Mouse (Mus musculus): ENCODE results near the gene Naaladl2. TPM values are rescaled to one million over a fixed set of nuclear protein-coding genes. Genes with fewer than 3 reads are reported as not detected.
A peak's percentile ranks its signal among the peaks of the same experiment; 100 is the strongest.

Naaladl2 gene
- polyA plus RNA-seq, 1 experiment = 0.38 TPM

GRCm38 (mm10) chr3:24079761-24080160 is 1064.3 kb downstream of the Naaladl2 start:
- no peaks in the 10 kb centered on the region for H3K27me3 ChIP-seq (replicated peaks; ENCODE audit: control insufficient read depth, insufficient read depth, low read length)
- DNase-seq = no peak
- H3K4me1 ChIP-seq (ENCODE audit: control insufficient read depth, insufficient read depth, low read length) = no peaks in the 10 kb centered on the region
- TF ChIP-seq CTCF (conservative IDR thresholded peaks at IDR 0.05; ENCODE audit: insufficient read depth, insufficient read length, low read depth, low read length) = no peak
- no peak for TF ChIP-seq POLR2A (IDR thresholded peaks at IDR 0.05; ENCODE audit: low read depth, low read length)
- 62% methylated on average over 4 of the region's 4 CpGs for WGBS
- no peak overlapping the region for H3K4me3 ChIP-seq (ENCODE audit: insufficient read depth, low read depth, low read length)
- H3K27ac ChIP-seq (ENCODE audit: insufficient read depth, low read depth, low read length) = no peak overlapping the region
- no peaks in the 10 kb centered on the region for H3K36me3 ChIP-seq (ENCODE audit: control insufficient read depth, insufficient read depth, low read length)

- H3K27ac ChIP-seq (ENCODE audit: insufficient read depth, low read depth, low read length) = no peak overlapping the region
- 60% methylated on average over 3 of the region's 3 CpGs for WGBS
- peak; percentile 5 for DNase-seq
These were observed 1072.8 kb downstream of the Naaladl2 start for GRCm38 (mm10) chr3:24071169-24071797.

GRCm38 (mm10) chr3:24070424-24071168 is 1073.5 kb downstream of the Naaladl2 start:
- H3K4me1 ChIP-seq (ENCODE audit: control insufficient read depth, insufficient read depth, low read length) = no peaks in the 10 kb centered on the region
- H3K4me3 ChIP-seq (ENCODE audit: insufficient read depth, low read depth, low read length) = no peak overlapping the region
- WGBS = 26% methylated on average over 4 of the region's 4 CpGs
- peak; percentile 4 for DNase-seq
- TF ChIP-seq CTCF (conservative IDR thresholded peaks at IDR 0.05; ENCODE audit: insufficient read depth, insufficient read length, low read depth, low read length) = no peak
- TF ChIP-seq POLR2A (IDR thresholded peaks at IDR 0.05; ENCODE audit: low read depth, low read length) = no peak
- H3K36me3 ChIP-seq (ENCODE audit: control insufficient read depth, insufficient read depth, low read length) = no peaks in the 10 kb centered on the region
- no peak overlapping the region for H3K27ac ChIP-seq (ENCODE audit: insufficient read depth, low read depth, low read length)
- no peaks in the 10 kb centered on the region for H3K27me3 ChIP-seq (replicated peaks; ENCODE audit: control insufficient read depth, insufficient read depth, low read length)

More at GRCm38 (mm10) chr3:24071169-24071797, 1072.8 kb downstream of the Naaladl2 start:
- Histone ChIP-seq H3K4me1 (ENCODE audit: control insufficient read depth, insufficient read depth, low read length) (no peaks in the 10 kb centered on the region), H3K36me3 (ENCODE audit: control insufficient read depth, insufficient read depth, low read length) (no peaks in the 10 kb centered on the region), H3K27me3 (replicated peaks; ENCODE audit: control insufficient read depth, insufficient read depth, low read length) (no peaks in the 10 kb centered on the region), H3K4me3 (ENCODE audit: insufficient read depth, low read depth, low read length) (no peak overlapping the region)
- TF ChIP-seq CTCF (conservative IDR thresholded peaks at IDR 0.05; ENCODE audit: insufficient read depth, insufficient read length, low read depth, low read length) = no peak
- no peak for TF ChIP-seq POLR2A (IDR thresholded peaks at IDR 0.05; ENCODE audit: low read depth, low read length)

- H3K36me3 ChIP-seq (ENCODE audit: control insufficient read depth, insufficient read depth, low read length) = no peaks in the 10 kb centered on the region
- no peak for TF ChIP-seq POLR2A (IDR thresholded peaks at IDR 0.05; ENCODE audit: low read depth, low read length)
- no peak for TF ChIP-seq CTCF (conservative IDR thresholded peaks at IDR 0.05; ENCODE audit: insufficient read depth, insufficient read length, low read depth, low read length)
- no peak overlapping the region for H3K27ac ChIP-seq (ENCODE audit: insufficient read depth, low read depth, low read length)
- H3K4me1 ChIP-seq (ENCODE audit: control insufficient read depth, insufficient read depth, low read length) = no peaks in the 10 kb centered on the region
- no peaks in the 10 kb centered on the region for H3K27me3 ChIP-seq (replicated peaks; ENCODE audit: control insufficient read depth, insufficient read depth, low read length)
- DNase-seq = no peak
- no peak overlapping the region for H3K4me3 ChIP-seq (ENCODE audit: insufficient read depth, low read depth, low read length)
These were observed 1095.8 kb downstream of the Naaladl2 start for GRCm38 (mm10) chr3:24048217-24048616.

- no peak overlapping the region for H3K27ac ChIP-seq (ENCODE audit: insufficient read depth, low read depth, low read length)
- H3K4me3 ChIP-seq (ENCODE audit: insufficient read depth, low read depth, low read length) = no peak overlapping the region
- TF ChIP-seq POLR2A (IDR thresholded peaks at IDR 0.05; ENCODE audit: low read depth, low read length) = no peak
- no peak for TF ChIP-seq CTCF (conservative IDR thresholded peaks at IDR 0.05; ENCODE audit: insufficient read depth, insufficient read length, low read depth, low read length)
- H3K27me3 ChIP-seq (replicated peaks; ENCODE audit: control insufficient read depth, insufficient read depth, low read length) = no peaks in the 10 kb centered on the region
- H3K36me3 ChIP-seq (ENCODE audit: control insufficient read depth, insufficient read depth, low read length) = no peaks in the 10 kb centered on the region
- 93% methylated on average over 1 of the region's 1 CpGs for WGBS
- no peaks in the 10 kb centered on the region for H3K4me1 ChIP-seq (ENCODE audit: control insufficient read depth, insufficient read depth, low read length)
- no peak for DNase-seq
These were observed 1142.3 kb downstream of the Naaladl2 start for GRCm38 (mm10) chr3:24001741-24002140.

- no peak overlapping the region for H3K4me3 ChIP-seq (ENCODE audit: insufficient read depth, low read depth, low read length)
- no peak for DNase-seq
- H3K4me1 ChIP-seq (ENCODE audit: control insufficient read depth, insufficient read depth, low read length) = no peaks in the 10 kb centered on the region
- 64% methylated on average over 1 of the region's 1 CpGs for WGBS
- H3K27ac ChIP-seq (ENCODE audit: insufficient read depth, low read depth, low read length) = no peak overlapping the region
- no peaks in the 10 kb centered on the region for H3K36me3 ChIP-seq (ENCODE audit: control insufficient read depth, insufficient read depth, low read length)
- no peak for TF ChIP-seq POLR2A (IDR thresholded peaks at IDR 0.05; ENCODE audit: low read depth, low read length)
- TF ChIP-seq CTCF (conservative IDR thresholded peaks at IDR 0.05; ENCODE audit: insufficient read depth, insufficient read length, low read depth, low read length) = no peak
- no peaks in the 10 kb centered on the region for H3K27me3 ChIP-seq (replicated peaks; ENCODE audit: control insufficient read depth, insufficient read depth, low read length)
These were observed 1170.3 kb downstream of the Naaladl2 start for GRCm38 (mm10) chr3:23973727-23974126.

Measured in kidney, adult 2 months (tissue).